Mouse (Mus musculus): ENCODE measurements around the gene Il5. TPM values are rescaled to one million over a fixed set of nuclear protein-coding genes. Genes with fewer than 3 reads are reported as not detected.

Gene Il5
- not detected for total RNA-seq (2021)

DNA sequence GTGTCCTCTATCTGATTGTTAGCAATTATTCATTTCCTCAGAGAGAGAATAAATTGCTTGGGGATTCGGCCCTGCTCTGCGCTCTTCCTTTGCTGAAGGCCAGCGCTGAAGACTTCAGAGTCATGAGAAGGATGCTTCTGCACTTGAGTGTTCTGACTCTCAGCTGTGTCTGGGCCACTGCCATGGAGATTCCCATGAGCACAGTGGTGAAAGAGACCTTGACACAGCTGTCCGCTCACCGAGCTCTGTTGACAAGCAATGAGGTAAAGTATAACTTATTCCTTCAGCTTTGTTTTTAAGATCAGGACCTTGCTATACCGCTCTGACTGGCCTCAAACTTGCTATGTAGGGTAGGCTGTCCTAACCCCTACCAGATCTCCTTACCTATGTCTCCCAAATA is at the start of gene Il5:
Gene Il5 (plus strand): TSS at position 80 of the 400 bp plus-strand sequence.
- no peak for DNase-seq

GRCm38 (mm10) chr11:53671414-53671813 is 49.2 kb upstream of the Il5 start:
- DNase-seq = no peak

DNA sequence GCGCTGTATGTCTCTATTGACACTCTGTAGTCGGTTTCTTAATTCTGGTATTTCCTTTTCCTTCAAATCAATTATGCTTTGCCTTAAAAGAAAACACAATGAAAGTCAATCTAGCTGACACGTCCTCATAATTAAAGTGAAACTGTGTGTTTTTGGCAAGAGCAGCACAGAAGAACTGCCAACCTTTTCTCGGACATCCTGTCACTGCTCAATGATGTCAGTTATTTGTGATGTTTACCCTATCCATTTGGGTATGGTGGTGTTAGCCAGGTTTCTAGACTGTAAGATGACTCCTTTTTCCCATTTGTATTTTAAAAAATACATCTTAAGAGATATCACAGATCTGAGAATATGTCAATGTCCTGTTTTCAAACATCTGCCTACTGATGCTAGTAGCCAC is 40.5 kb upstream of the Il5 start:
- DNase-seq = no peak

GRCm38 (mm10) chr11:53681686-53682085 is 38.9 kb upstream of the Il5 start:
- DNase-seq = no peak

GRCm38 (mm10) chr11:53682170-53682569 is 38.4 kb upstream of the Il5 start:
- DNase-seq = no peak

- no peak for DNase-seq
Observed at GRCm38 (mm10) chr11:53682994-53683530, 37.5 kb upstream of the Il5 start.

DNA sequence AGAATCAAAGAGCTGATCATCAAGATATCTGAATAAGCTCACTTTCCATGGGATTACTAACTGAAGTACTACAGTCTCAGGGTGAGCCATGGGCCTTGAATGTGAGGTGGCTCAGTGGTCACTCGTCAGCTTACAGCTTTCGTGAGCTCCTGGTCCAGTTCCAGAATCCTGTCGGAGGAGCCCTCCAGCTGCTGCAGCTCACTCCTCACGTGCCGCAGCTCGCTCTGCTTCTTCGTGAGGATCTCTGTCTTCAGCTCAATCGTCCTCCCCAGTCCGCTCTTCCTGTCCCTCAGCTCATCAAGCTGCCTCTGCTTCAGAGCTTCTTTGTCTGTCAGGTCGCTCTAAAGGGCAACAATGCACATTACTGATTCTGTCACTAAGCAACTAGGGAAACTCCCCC is 28.6 kb upstream of the Il5 start:
- DNase-seq = peak; percentile 4 to 12

GRCm38 (mm10) chr11:53698521-53698920 is 22.1 kb upstream of the Il5 start:
- DNase-seq = no peak

GRCm38 (mm10) chr11:53699351-53699750 is 21.2 kb upstream of the Il5 start:
- DNase-seq = no peak

DNA sequence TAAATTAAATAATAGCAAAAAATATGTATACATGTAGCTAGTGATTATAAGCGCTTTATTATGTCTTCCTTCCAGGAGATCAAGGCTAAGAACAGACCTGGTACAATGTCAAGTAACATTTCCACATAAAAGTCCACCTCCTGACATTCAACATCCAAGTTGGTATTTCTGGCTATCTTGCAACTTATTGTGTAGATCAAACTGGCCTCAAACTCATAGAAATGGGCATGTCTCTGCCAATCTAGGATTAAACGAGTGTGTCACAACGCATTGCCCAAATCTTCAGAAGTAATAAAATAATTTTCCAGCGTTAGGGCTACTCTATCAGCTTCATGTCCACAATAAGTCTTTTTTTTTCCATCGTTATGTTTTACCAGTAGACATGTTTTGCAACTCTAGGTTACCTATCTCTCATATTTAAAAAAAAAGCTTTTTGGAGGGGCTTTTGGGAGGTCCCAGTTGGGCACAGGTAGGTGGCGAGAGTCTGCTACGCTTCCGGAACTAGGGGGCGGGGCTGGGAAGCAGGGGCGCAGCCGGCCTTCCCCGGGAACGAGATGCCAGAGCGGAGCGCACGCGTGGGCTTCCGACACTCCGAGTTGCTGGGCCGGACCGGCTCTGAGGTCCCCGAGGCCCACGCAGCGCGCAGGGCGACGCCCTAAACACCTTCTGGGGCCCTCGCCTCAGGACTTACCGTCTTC is 14.2 kb upstream of the Il5 start:
- DNase-seq = peak in 1 of 2 experiments; percentile 16

- peak; percentile 91 for DNase-seq
Observed at GRCm38 (mm10) chr11:53706934-53707717, 13.5 kb upstream of the Il5 start, which contains the start of gene Rad50. Gene Rad50, minus strand, starts transcription at chr11:53707319.

DNA sequence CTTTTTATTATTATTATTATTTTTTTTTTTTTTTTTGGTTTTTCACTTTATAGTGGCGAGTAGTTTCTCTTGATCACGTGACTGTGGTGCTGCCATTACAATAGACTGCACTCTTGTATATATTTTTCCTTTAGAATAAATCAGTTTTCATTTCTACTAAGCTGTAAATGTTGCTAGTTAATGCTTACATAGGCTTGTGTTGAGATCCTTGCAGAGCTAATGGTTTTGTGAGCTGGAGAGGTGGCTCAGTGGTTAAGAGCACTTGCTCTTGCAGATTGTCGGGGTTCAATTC is 12.9 kb upstream of the Il5 start:
- no peak for DNase-seq

GRCm38 (mm10) chr11:53719701-53720100 is 893 bp upstream of the Il5 start:
- DNase-seq = no peak

DNA sequence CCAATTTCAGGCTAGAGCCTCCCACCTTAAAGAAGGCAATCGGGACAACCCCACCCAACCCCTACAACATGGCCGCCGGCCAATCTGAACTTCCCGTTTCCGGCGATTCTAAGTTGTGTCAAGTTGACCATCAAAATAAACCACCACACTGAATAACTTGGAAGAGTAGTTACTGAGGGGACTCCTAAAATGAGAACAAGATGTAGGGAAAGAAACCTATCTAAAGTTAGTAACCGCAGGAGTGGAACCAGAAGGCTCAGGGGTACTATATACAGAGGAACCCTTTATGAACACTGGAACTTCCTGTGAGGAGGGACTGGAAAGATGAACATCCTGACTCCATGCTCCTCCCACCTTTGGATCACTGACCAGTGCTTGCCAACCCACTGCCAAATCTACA is 10.9 kb downstream of the Il5 start:
- DNase-seq = no peak

DNA sequence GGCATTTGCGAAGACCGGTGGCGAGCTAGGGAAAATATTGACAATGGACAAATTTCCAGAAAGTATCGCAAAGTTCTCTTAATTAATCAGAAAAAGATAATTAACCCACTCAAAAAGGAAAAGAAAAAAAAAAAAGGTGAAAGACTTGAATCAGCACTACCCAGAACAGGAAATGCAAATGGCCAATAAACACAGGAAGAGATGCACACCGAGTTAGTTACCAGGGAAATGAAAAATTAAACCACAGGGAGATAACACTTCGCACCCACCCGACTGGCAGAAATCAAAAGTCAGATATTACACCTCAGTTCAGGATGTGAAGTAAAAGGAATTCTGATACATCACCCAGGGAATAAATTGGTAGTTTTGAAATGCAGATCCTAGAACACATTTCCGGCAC is 11.7 kb downstream of the Il5 start:
- no peak for DNase-seq

GRCm38 (mm10) chr11:53733824-53734223 is 13.2 kb downstream of the Il5 start:
- no peak for DNase-seq

- DNase-seq = no peak
Observed at GRCm38 (mm10) chr11:53734431-53734830, 13.8 kb downstream of the Il5 start.

DNA sequence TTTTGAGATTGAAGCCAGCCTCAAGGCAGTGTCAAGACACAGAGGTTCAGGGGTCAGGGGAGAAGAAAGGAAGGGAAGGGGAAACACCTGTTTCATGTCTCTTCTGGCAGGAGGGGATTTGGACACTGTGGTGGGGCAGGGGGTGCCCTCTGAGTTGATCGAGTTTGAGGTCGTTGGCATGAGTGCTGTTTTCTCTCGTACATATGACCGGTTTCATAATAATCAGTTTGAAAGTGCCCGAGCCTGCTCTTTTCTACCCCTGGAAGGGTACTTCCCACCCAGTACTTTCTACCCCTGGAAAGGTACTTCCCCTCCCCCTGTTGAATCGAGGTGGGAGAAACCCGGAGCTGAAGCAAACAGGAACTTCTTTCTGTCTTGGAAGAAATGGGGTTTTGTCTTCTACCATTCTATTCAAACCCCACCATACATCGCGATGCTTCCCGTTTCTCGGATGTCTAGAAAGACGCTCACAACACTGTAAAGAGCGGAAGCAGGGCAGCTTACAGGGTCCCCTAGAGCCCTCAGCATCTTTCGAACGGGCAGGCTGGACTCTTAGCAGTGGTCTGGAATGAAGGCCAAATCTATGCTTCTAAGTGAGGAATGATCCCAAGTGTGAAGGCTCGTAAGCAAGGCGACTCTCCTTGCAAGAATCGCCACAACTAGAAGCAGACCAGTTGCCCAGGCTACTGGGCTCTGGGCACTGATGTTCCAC is 14.5 kb downstream of the Il5 start:
- no peak for DNase-seq

DNA sequence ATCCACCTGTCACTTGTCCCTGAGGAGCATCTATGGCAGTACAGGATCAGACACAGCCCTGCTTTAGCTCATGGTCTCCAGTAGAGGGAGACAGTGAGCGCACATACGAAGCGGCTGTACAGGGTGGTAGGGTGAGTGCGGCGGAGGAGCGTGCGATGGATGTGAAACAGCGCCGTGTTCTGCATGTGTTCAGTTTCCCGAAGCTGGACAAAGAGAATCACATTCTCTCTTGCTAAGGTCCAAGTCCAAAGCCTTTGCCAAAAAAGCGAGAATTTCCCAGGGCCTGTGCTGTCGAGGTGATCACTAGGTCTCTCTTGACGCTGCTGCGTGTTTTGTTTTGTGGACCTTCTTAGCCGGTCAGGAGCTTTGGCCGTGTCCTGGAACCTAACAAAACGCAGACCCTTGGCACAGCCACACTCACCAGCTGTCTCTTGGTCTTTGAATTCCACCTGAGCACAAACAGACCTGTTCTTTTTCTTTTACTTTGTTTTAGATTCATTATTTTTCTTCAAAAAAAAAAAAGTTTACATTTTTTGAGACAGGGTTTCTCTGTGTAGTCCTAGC is 15.2 kb downstream of the Il5 start:
- DNase-seq = peak; percentile 49 to 50

GRCm38 (mm10) chr11:53736771-53737572 is 16.4 kb downstream of the Il5 start:
- peak; percentile 41 to 43 for DNase-seq

- DNase-seq = peak in 1 of 2 experiments; percentile 41
Observed at GRCm38 (mm10) chr11:53737573-53737946, 17.0 kb downstream of the Il5 start.

GRCm38 (mm10) chr11:53742353-53742752 is 21.8 kb downstream of the Il5 start:
- no peak for DNase-seq

Data from layer of hippocampus, postnatal 36 days (tissue).